30 mouse cellular contexts compared by ENCODE assay signal in genomic region chr6:83219814-83220213, GRCm38 (mm10). TPM values are rescaled to one million over a fixed set of nuclear protein-coding genes. Genes with fewer than 3 reads are reported as not detected.
DNase-seq lines count a peak whose midpoint lies in the region; ATAC-seq and TF ChIP-seq lines count a peak whose summit lies in the region.
"Had no signal": no experiment of that assay in that cellular context is flagged by ENCODE, and none has a peak within 500 bp of the region (broad histone marks: within the 10 kb centered on the region; RNA-seq: fewer than 3 reads in every experiment).

Gene Slc4a5, plus strand, starts transcription at chr6:83219828.

- no peak within 1 kb of the TSS for H3K4me2 ChIP-seq in lung, embryonic 15.5 days
- no peak within 1 kb of the TSS for H3K4me2 ChIP-seq in stomach, embryonic 16.5 days (ENCODE audit: low read depth, low read length)
- H3K4me2 ChIP-seq: embryonic facial prominence, embryonic 13.5 days; forebrain, embryonic 12.5 days; forebrain, embryonic 15.5 days; heart, embryonic 11.5 days; hindbrain, embryonic 12.5 days had no signal

- H3K4me3 ChIP-seq in lung, embryonic 15.5 days: no peak within 1 kb of the TSS
- H3K4me3 ChIP-seq in ES-E14 (ENCODE audit: insufficient read depth in 1 of 2, low read depth in 1 of 2, low read length in 2 of 2, poor library complexity in 1 of 2, severe bottlenecking in 1 of 2): no peak within 1 kb of the TSS
- no peak within 1 kb of the TSS for H3K4me3 ChIP-seq in small intestine, adult 2 months (ENCODE audit: low read depth, low read length)
- no peak within 1 kb of the TSS for H3K4me3 ChIP-seq in stomach, embryonic 16.5 days (replicated peaks; ENCODE audit: low read length)
- H3K4me3 ChIP-seq: embryonic facial prominence, embryonic 10.5 days; embryonic facial prominence, embryonic 13.5 days; erythroblast, embryonic 14.5 days; forebrain, embryonic 12.5 days; forebrain, embryonic 15.5 days; hindbrain, embryonic 12.5 days had no signal

- H3K36me3 ChIP-seq in lung, embryonic 15.5 days: no peaks in the 10 kb centered on the region
- H3K36me3 ChIP-seq in ES-E14 (ENCODE audit: control insufficient read depth, insufficient read depth, low read length, poor library complexity, severe bottlenecking): no peaks in the 10 kb centered on the region
- H3K36me3 ChIP-seq in small intestine, adult 2 months (ENCODE audit: control insufficient read depth, insufficient read depth, low read length): no peaks in the 10 kb centered on the region; the same call in 1 of the 2 replicates
- H3K36me3 ChIP-seq in stomach, embryonic 16.5 days (ENCODE audit: control insufficient read depth, insufficient read depth, low read length): no peaks in the 10 kb centered on the region
- H3K36me3 ChIP-seq: embryonic facial prominence, embryonic 10.5 days; embryonic facial prominence, embryonic 13.5 days; forebrain, embryonic 12.5 days; forebrain, embryonic 15.5 days; hindbrain, embryonic 12.5 days had no signal

- 0 out of 2 replicates have a peak, but pooled peaks have one; percentile 14 for ATAC-seq in lung, embryonic 15.5 days (ENCODE audit: borderline replicate concordance, extremely low read depth, low FRiP score, low TSS enrichment)
- ATAC-seq in stomach, embryonic 16.5 days (ENCODE audit: insufficient read depth, low FRiP score): peak; percentile 44; the same call in 1 of the 2 replicates
- ATAC-seq: activated CD4-positive, CD25-positive, alpha-beta regulatory T cell, adult 4 months; CD4-positive, CD25-positive, alpha-beta regulatory T cell, adult 4 months; forebrain, embryonic 15.5 days; hindbrain, embryonic 16.5 days had no signal

- no peak for TF ChIP-seq CTCF in small intestine, adult 2 months (IDR thresholded peaks at IDR 0.05; ENCODE audit: extremely low read depth, insufficient read length, insufficient replicate concordance, low read depth, low read length)

- H3K9me3 ChIP-seq in lung, embryonic 15.5 days: no peaks in the 10 kb centered on the region
- H3K9me3 ChIP-seq in ES-E14 (ENCODE audit: control insufficient read depth, insufficient read depth, low read depth, low read length): no peaks in the 10 kb centered on the region
- H3K9me3 ChIP-seq in stomach, embryonic 16.5 days (replicated peaks; ENCODE audit: control insufficient read depth, low read length): no peaks in the 10 kb centered on the region
- H3K9me3 ChIP-seq: embryonic facial prominence, embryonic 10.5 days; embryonic facial prominence, embryonic 13.5 days; forebrain, embryonic 12.5 days; forebrain, embryonic 15.5 days; hindbrain, embryonic 12.5 days had no signal

- peaks cover 10% of the 10 kb centered on the region; the same call in 1 of the 2 replicates for H3K4me1 ChIP-seq in lung, embryonic 15.5 days
- H3K4me1 ChIP-seq in ES-E14 (ENCODE audit: control insufficient read depth in 2 of 2, insufficient read depth in 2 of 2, low read length in 2 of 2, poor library complexity in 1 of 2): no peaks in the 10 kb centered on the region
- H3K4me1 ChIP-seq in small intestine, adult 2 months (ENCODE audit: control insufficient read depth, insufficient read depth, insufficient read length, low read length): no peaks in the 10 kb centered on the region; the same call in 1 of the 2 replicates
- no peaks in the 10 kb centered on the region for H3K4me1 ChIP-seq in stomach, embryonic 16.5 days (ENCODE audit: control insufficient read depth, insufficient read depth, low read length)

- H3K27ac ChIP-seq in lung, embryonic 15.5 days: peak within 1 kb of the TSS; percentile 69
- H3K27ac ChIP-seq in ES-E14 (ENCODE audit: insufficient read depth, low read depth, low read length, poor library complexity, severe bottlenecking): no peak within 1 kb of the TSS
- H3K27ac ChIP-seq in small intestine, adult 2 months (ENCODE audit: insufficient read depth, low read depth, low read length): no peak within 1 kb of the TSS
- H3K27ac ChIP-seq in stomach, embryonic 16.5 days (ENCODE audit: low read length): no peak within 1 kb of the TSS
- H3K27ac ChIP-seq: embryonic facial prominence, embryonic 10.5 days; embryonic facial prominence, embryonic 13.5 days; forebrain, embryonic 12.5 days; forebrain, embryonic 15.5 days; hindbrain, embryonic 12.5 days had no signal

- no peak for DNase-seq in lung, postnatal 25 days (ENCODE audit: low spot score)
- no peak for DNase-seq in ES-E14 (ENCODE audit: low read depth, low spot score)
- no peak for DNase-seq in thymus, postnatal 4 days
- DNase-seq in frontal cortex, postnatal 10 days (ENCODE audit: low spot score in 2 of 2): no peak
- DNase-seq: adrenal gland, adult 8-10 months; adrenal gland, postnatal 25 days; cerebellum, adult 11-12 months; cerebellum, adult 8-10 months; cerebellum, postnatal 10 days; cerebellum, postnatal 36 days; embryo, embryonic 11 days; gastrocnemius, postnatal 10 days; heart, adult 11 months had no signal

- in situ Hi-C loops in ES-E14 (cut with MboI; ENCODE audit: low sequenced_read_pairs in 2 of 2, unreplicated experiment in 2 of 2): loop anchor here in 1 of 2 experiments (10.0 kb wide), 1 partner anchor 55 kb away; no protein-coding TSS in a partner anchor

- WGBS in lung, embryonic 15.5 days: 53% methylated on average over 3 of the region's 3 CpGs
- 67% methylated on average over 3 of the region's 3 CpGs for WGBS in small intestine, adult 2 months
- WGBS in stomach, embryonic 16.5 days: 44% methylated on average over 3 of the region's 3 CpGs

- H3K9ac ChIP-seq in lung, embryonic 15.5 days: no peak within 1 kb of the TSS
- no peak within 1 kb of the TSS for H3K9ac ChIP-seq in ES-E14 (ENCODE audit: insufficient read depth, low read depth, low read length, poor library complexity, severe bottlenecking)
- no peak within 1 kb of the TSS for H3K9ac ChIP-seq in stomach, embryonic 16.5 days (ENCODE audit: low read length)
- H3K9ac ChIP-seq: embryonic facial prominence, embryonic 13.5 days; forebrain, embryonic 12.5 days; forebrain, embryonic 15.5 days; hindbrain, embryonic 12.5 days had no signal

- no peak for TF ChIP-seq POLR2A in small intestine, adult 2 months (IDR thresholded peaks at IDR 0.05; ENCODE audit: low read depth, low read length)

- no peaks in the 10 kb centered on the region for H3K27me3 ChIP-seq in lung, embryonic 15.5 days
- no peaks in the 10 kb centered on the region for H3K27me3 ChIP-seq in small intestine, adult 2 months (ENCODE audit: control insufficient read depth, insufficient read depth, low read length)
- H3K27me3 ChIP-seq in stomach, embryonic 16.5 days (ENCODE audit: control insufficient read depth, insufficient read depth, low read length): no peaks in the 10 kb centered on the region
- H3K27me3 ChIP-seq: embryonic facial prominence, embryonic 13.5 days; forebrain, embryonic 15.5 days; hindbrain, embryonic 12.5 days had no signal

TF ChIP-seq in ES-E14, 5 proteins besides CTCF, POLR2A, EP300 and RAD21:
- no peak for TF ChIP-seq ZC3H11A (IDR thresholded peaks at IDR 0.05; ENCODE audit: borderline replicate concordance, low read depth, low read length)
- TF ChIP-seq MAFK (IDR thresholded peaks at IDR 0.05; ENCODE audit: insufficient read depth, low read depth, low read length): no peak
- no peak for TF ChIP-seq CHD2 (IDR thresholded peaks at IDR 0.05; ENCODE audit: low read depth, low read length)
- no peak for TF ChIP-seq HCFC1 (IDR thresholded peaks at IDR 0.05; ENCODE audit: borderline replicate concordance, insufficient read depth, low read length)
- TF ChIP-seq ZNF384 (IDR thresholded peaks at IDR 0.05; ENCODE audit: low read depth, low read length): no peak

RNA-seq across cellular contexts. Expression of gene Slc4a5, which starts in this region (rescaled TPM):
- 0.84 and 1.2 TPM in 2 replicates for polyA plus RNA-seq in lung, embryonic 15.5 days (2015; fragmentation: Nextera tagmentation; extraction: Ambion mirVana)
- total RNA-seq in ES-E14 (2012; rRNA removed): 100 and 104 TPM in 2 replicates
- polyA plus RNA-seq in small intestine, adult 2 months (2012; rRNA removed): 10.0 and 11.4 TPM in 2 replicates
- polyA plus RNA-seq in stomach, embryonic 16.5 days (2015; fragmentation: Nextera tagmentation; extraction: Ambion mirVana): 0.30 and 0.60 TPM in 2 replicates
- total RNA-seq: gastrocnemius, adult 18-20 months; heart, adult 8-10 months; heart, postnatal 25 days; hematopoietic stem cell, adult 5-6 weeks had no signal

Comparison
In these comparisons a context has a peak if more than half of its experiments do, and no peak if none do; other contexts are left out.
1. Peak in ATAC-seq in stomach, embryonic 16.5 days; RNA of the gene not detected or under 1 TPM.